Mouse (Mus musculus) right cerebral cortex, postnatal 14 days (tissue): ENCODE measurements around the gene Rif1.

Experiments
- DNase-seq: peaks from one replicate; pipeline ENCODE4 v3.0.0; 2022

Rif1 gene

GRCm38 (mm10) chr2:52072491-52073140 is at the start of gene Rif1:
Gene Rif1 (plus strand): TSS chr2:52072832.
- peak; percentile 80 for DNase-seq

- DNase-seq: no peak
These were observed 45.6 kb upstream of the Rif1 start for GRCm38 (mm10) chr2:52027061-52027460.

GRCm38 (mm10) chr2:52029426-52029825 is 43.2 kb upstream of the Rif1 start:
- no peak for DNase-seq

- no peak for DNase-seq
These were observed 41.1 kb upstream of the Rif1 start for GRCm38 (mm10) chr2:52031491-52031890.

- no peak for DNase-seq
These were observed 38.0 kb upstream of the Rif1 start for GRCm38 (mm10) chr2:52034601-52035000.

GRCm38 (mm10) chr2:52035144-52035543 is 37.5 kb upstream of the Rif1 start:
- no peak for DNase-seq

- no peak for DNase-seq
These were observed 35.6 kb upstream of the Rif1 start for GRCm38 (mm10) chr2:52036929-52037595.

GRCm38 (mm10) chr2:52037882-52038281 is 34.8 kb upstream of the Rif1 start, which contains the start of gene Tnfaip6:
Gene Tnfaip6 (plus strand): TSS chr2:52038009.
- DNase-seq: peak; percentile 13

- DNase-seq: no peak
These were observed 34.1 kb upstream of the Rif1 start for GRCm38 (mm10) chr2:52038558-52038957.

- no peak for DNase-seq
These were observed 33.4 kb upstream of the Rif1 start for GRCm38 (mm10) chr2:52039083-52039801.

- no peak for DNase-seq
These were observed 30.5 kb upstream of the Rif1 start for GRCm38 (mm10) chr2:52042132-52042531.

GRCm38 (mm10) chr2:52042714-52043113 is 29.9 kb upstream of the Rif1 start:
- no peak for DNase-seq

- DNase-seq: no peak
These were observed 29.1 kb upstream of the Rif1 start for GRCm38 (mm10) chr2:52043485-52043884.

- no peak for DNase-seq
These were observed 26.6 kb upstream of the Rif1 start for GRCm38 (mm10) chr2:52046032-52046431.

GRCm38 (mm10) chr2:52050823-52051222 is 21.8 kb upstream of the Rif1 start:
- no peak for DNase-seq

- DNase-seq: no peak
These were observed 20.3 kb upstream of the Rif1 start for GRCm38 (mm10) chr2:52052335-52052734.

- no peak for DNase-seq
These were observed 19.1 kb upstream of the Rif1 start for GRCm38 (mm10) chr2:52053502-52053901.

GRCm38 (mm10) chr2:52055616-52056015 is 17.0 kb upstream of the Rif1 start:
- DNase-seq: no peak

- DNase-seq: no peak
These were observed 15.5 kb upstream of the Rif1 start for GRCm38 (mm10) chr2:52057099-52057498.

- DNase-seq: no peak
These were observed 15.0 kb upstream of the Rif1 start for GRCm38 (mm10) chr2:52057681-52058080.

GRCm38 (mm10) chr2:52068641-52069040 is 4.0 kb upstream of the Rif1 start:
- no peak for DNase-seq

- no peak for DNase-seq
These were observed 1.8 kb upstream of the Rif1 start for GRCm38 (mm10) chr2:52070816-52071215.

- DNase-seq: no peak
These were observed 1.2 kb upstream of the Rif1 start for GRCm38 (mm10) chr2:52071241-52071991.
